Mouse (Mus musculus): ENCODE data around the gene Fam172a. TPM values are rescaled to one million over a fixed set of nuclear protein-coding genes. Genes with fewer than 3 reads are reported as not detected.

The Fam172a gene
- 33.8 TPM for polyA plus RNA-seq (2017; shearing (Covaris generic))

DNA sequence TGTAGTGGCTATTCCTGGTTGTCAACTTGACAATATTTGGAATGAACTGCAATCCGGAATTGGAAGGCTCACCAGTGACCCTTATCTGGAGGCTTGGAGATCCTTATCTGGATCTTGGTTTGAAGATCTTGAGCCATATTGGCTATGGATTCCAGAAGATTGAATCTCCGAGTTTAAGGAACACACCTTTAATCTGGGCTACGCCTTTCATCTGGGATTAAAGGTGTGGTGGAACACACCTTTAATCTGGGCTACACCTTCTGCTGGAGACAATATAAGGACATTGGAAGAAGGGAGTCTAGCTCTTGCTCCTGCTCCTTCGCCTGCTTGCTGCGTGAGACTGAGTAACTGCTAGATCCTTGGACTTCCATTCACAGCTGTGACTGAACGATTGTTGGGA lies at the start of gene Fam172a:
Gene Fam172a (plus strand): TSS at position 301 of the 400 bp plus-strand sequence.

DNA sequence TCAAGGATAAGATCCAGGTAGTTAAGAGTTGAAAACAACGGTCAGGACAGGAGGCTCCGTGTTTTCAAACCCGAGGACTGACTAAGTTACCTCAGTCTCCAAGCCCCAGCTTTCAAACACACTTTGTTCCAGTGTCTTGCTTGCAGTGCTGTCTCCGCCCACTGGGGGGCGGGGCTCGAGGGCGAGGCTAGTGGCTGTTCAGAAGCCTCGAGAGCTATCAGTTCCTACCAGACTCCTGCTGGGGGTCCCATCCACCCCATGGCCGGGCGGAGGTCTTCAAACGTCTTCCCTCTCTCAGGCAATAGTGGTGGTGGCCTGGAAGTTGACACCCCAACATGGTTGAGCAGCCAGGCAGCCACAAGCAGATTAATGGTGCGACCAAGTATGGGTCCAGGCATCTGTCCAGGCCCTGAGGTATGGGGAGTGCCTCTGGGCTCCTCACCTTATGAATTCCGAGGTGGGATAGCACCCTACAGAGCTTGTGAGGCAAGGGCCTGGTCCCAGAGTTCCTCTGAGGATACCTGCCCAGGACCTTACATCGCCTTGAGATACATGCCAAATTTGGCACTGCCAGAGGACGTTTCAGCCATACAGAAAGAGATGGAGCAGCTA lies 323.0 kb downstream of the Fam172a start, which contains the start of gene Pou5f2:
Gene Pou5f2 (plus strand): TSS at position 220 of the 612 bp plus-strand sequence.

DNA sequence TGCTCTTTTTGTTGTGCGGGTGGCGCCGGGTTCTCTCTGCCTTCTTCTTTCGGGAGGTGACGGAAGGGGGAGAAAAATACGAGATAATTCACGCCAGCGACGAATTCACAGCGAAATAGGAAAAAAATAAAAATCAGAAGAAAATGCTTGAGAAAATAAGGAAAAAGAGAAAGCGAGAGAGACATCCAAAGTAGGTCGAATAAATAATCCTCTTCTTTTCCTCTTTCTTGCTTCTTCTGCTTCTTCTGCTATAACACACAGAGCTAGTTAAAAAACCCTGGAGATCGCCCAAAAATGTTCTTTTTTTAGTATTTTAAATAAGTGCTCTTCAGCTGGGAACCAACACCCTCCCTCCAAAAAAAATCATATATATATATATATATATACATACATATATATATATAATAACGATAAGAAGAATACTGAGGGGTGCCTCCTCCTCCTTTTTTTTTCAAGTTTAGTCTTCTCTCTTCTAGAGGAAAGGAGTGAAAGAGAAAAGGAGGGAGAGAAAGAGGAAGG lies 497.9 kb downstream of the Fam172a start, which contains the start of gene Nr2f1:
Gene Nr2f1 (minus strand): TSS at position 116 of the 519 bp plus-strand sequence.

